Mouse (Mus musculus): Measurements from ENCODE around the gene Rnf212b. TPM values are rescaled to one million over a fixed set of nuclear protein-coding genes. Genes with fewer than 3 reads are reported as not detected.
A peak's percentile ranks its signal among the peaks of the same experiment; 100 is the strongest.

Gene Rnf212b
- polyA plus RNA-seq, 1 experiment from 2014 or later: not detected

GRCm38 (mm10) chr14:54884022-54884712 is 70.2 kb downstream of the Rnf212b start:
- no peaks in the 10 kb centered on the region for H3K9me3 ChIP-seq (ENCODE audit: control insufficient read depth, low read depth, low read length)
- H3K9ac ChIP-seq (replicated peaks; ENCODE audit: low read depth, low read length): peak overlapping the region; percentile 79
- peaks cover 16% of the 10 kb centered on the region for H3K4me1 ChIP-seq (ENCODE audit: control insufficient read depth, insufficient read depth, low read length)
- H3K36me3 ChIP-seq (ENCODE audit: control insufficient read depth, insufficient read depth, low read length): peaks cover 12% of the 10 kb centered on the region; the same call in 1 of the 2 replicates
- ATAC-seq (ENCODE audit: insufficient number of reproducible peaks, insufficient read depth, low FRiP score, low read depth): 0 out of 2 replicates have a peak, but pooled peaks have one; percentile 2
- H3K27me3 ChIP-seq (ENCODE audit: control insufficient read depth, insufficient read depth, low read length): no peaks in the 10 kb centered on the region
- WGBS: 12% methylated on average over 21 of the region's 21 CpGs
- H3K4me3 ChIP-seq (ENCODE audit: low read depth, low read length): peak overlapping the region; percentile 73
- peak overlapping the region; percentile 84 for H3K4me2 ChIP-seq (replicated peaks; ENCODE audit: low read depth, low read length)
- peak overlapping the region; percentile 97 for H3K27ac ChIP-seq (ENCODE audit: low read length)

GRCm38 (mm10) chr14:54885309-54885708 is 71.4 kb downstream of the Rnf212b start:
- WGBS: 90% methylated on average over 11 of the region's 11 CpGs
- Histone ChIP-seq H3K27ac (ENCODE audit: low read length) (no peak overlapping the region), H3K4me2 (replicated peaks; ENCODE audit: low read depth, low read length) (peak overlapping the region; percentile 12), H3K9me3 (ENCODE audit: control insufficient read depth, low read depth, low read length) (no peaks in the 10 kb centered on the region), H3K27me3 (ENCODE audit: control insufficient read depth, insufficient read depth, low read length) (no peaks in the 10 kb centered on the region), H3K36me3 (ENCODE audit: control insufficient read depth, insufficient read depth, low read length) (peaks cover 12% of the 10 kb centered on the region; the same call in 1 of the 2 replicates), H3K9ac (replicated peaks; ENCODE audit: low read depth, low read length) (no peak overlapping the region), H3K4me3 (ENCODE audit: low read depth, low read length) (no peak overlapping the region), H3K4me1 (ENCODE audit: control insufficient read depth, insufficient read depth, low read length) (peaks cover 16% of the 10 kb centered on the region)
- no peak for ATAC-seq (ENCODE audit: insufficient number of reproducible peaks, insufficient read depth, low FRiP score, low read depth)

- whole genome bisulfite sequencing: 93% methylated on average over 3 of the region's 3 CpGs
- H3K4me2 ChIP-seq (replicated peaks; ENCODE audit: low read depth, low read length): peak within 1 kb of the TSS; percentile 40
- peak within 1 kb of the TSS; percentile 95 for H3K4me3 ChIP-seq (ENCODE audit: low read depth, low read length)
- H3K36me3 ChIP-seq (ENCODE audit: control insufficient read depth, insufficient read depth, low read length): peaks cover 18% of the 10 kb centered on the region
- no peak for ATAC-seq (ENCODE audit: insufficient number of reproducible peaks, insufficient read depth, low FRiP score, low read depth)
- H3K27me3 ChIP-seq (ENCODE audit: control insufficient read depth, insufficient read depth, low read length): no peaks in the 10 kb centered on the region
- no peaks in the 10 kb centered on the region for H3K9me3 ChIP-seq (ENCODE audit: control insufficient read depth, low read depth, low read length)
- H3K27ac ChIP-seq (ENCODE audit: low read length): peak within 1 kb of the TSS; percentile 71
- 0 out of 2 replicates have a peak, but pooled peaks cover 3% of the 10 kb centered on the region for H3K4me1 ChIP-seq (ENCODE audit: control insufficient read depth, insufficient read depth, low read length)
- H3K9ac ChIP-seq (replicated peaks; ENCODE audit: low read depth, low read length): peak within 1 kb of the TSS; percentile 12
Observed at GRCm38 (mm10) chr14:54892200-54892599, 78.3 kb downstream of the Rnf212b start, which contains the start of gene Pabpn1. Gene Pabpn1 (plus strand): TSS chr14:54892500.

- H3K4me2 ChIP-seq (replicated peaks; ENCODE audit: low read depth, low read length): peak overlapping the region; percentile 40
- peak; percentile 98 for ATAC-seq (ENCODE audit: insufficient number of reproducible peaks, insufficient read depth, low FRiP score, low read depth)
- WGBS: under 1% methylated on average over 38 of the region's 38 CpGs
- peak overlapping the region; percentile 99 for H3K9ac ChIP-seq (replicated peaks; ENCODE audit: low read depth, low read length)
- no peaks in the 10 kb centered on the region for H3K9me3 ChIP-seq (ENCODE audit: control insufficient read depth, low read depth, low read length)
- peaks cover 28% of the 10 kb centered on the region for H3K36me3 ChIP-seq (ENCODE audit: control insufficient read depth, insufficient read depth, low read length)
- peak overlapping the region; percentile 95 for H3K4me3 ChIP-seq (ENCODE audit: low read depth, low read length)
- no peaks in the 10 kb centered on the region for H3K27me3 ChIP-seq (ENCODE audit: control insufficient read depth, insufficient read depth, low read length)
- H3K27ac ChIP-seq (ENCODE audit: low read length): peak overlapping the region; percentile 97
- H3K4me1 ChIP-seq (ENCODE audit: control insufficient read depth, insufficient read depth, low read length): 0 out of 2 replicates have a peak, but pooled peaks cover 6% of the 10 kb centered on the region
Observed at GRCm38 (mm10) chr14:54893651-54894181, 79.8 kb downstream of the Rnf212b start.

GRCm38 (mm10) chr14:54894296-54895151 is 80.6 kb downstream of the Rnf212b start:
- H3K4me1 ChIP-seq (ENCODE audit: control insufficient read depth, insufficient read depth, low read length): 0 out of 2 replicates have a peak, but pooled peaks cover 6% of the 10 kb centered on the region
- peaks cover 28% of the 10 kb centered on the region for H3K36me3 ChIP-seq (ENCODE audit: control insufficient read depth, insufficient read depth, low read length)
- WGBS: under 1% methylated on average over 54 of the region's 54 CpGs
- H3K4me2 ChIP-seq (replicated peaks; ENCODE audit: low read depth, low read length): peak overlapping the region; percentile 49
- no peaks in the 10 kb centered on the region for H3K27me3 ChIP-seq (ENCODE audit: control insufficient read depth, insufficient read depth, low read length)
- peak; percentile 69 for ATAC-seq (ENCODE audit: insufficient number of reproducible peaks, insufficient read depth, low FRiP score, low read depth)
- H3K9me3 ChIP-seq (ENCODE audit: control insufficient read depth, low read depth, low read length): no peaks in the 10 kb centered on the region
- peak overlapping the region; percentile 95 for H3K4me3 ChIP-seq (ENCODE audit: low read depth, low read length)
- peak overlapping the region; percentile 97 for H3K27ac ChIP-seq (ENCODE audit: low read length)
- peak overlapping the region; percentile 99 for H3K9ac ChIP-seq (replicated peaks; ENCODE audit: low read depth, low read length)

- WGBS: 51% methylated on average over 2 of the region's 2 CpGs
- Histone ChIP-seq H3K9me3 (ENCODE audit: control insufficient read depth, low read depth, low read length) (no peaks in the 10 kb centered on the region), H3K9ac (replicated peaks; ENCODE audit: low read depth, low read length) (no peak overlapping the region), H3K4me2 (replicated peaks; ENCODE audit: low read depth, low read length) (no peak overlapping the region), H3K4me3 (ENCODE audit: low read depth, low read length) (no peak overlapping the region), H3K27ac (ENCODE audit: low read length) (peak overlapping the region; percentile 15; the same call in 1 of the 2 replicates), H3K27me3 (ENCODE audit: control insufficient read depth, insufficient read depth, low read length) (no peaks in the 10 kb centered on the region), H3K4me1 (ENCODE audit: control insufficient read depth, insufficient read depth, low read length) (0 out of 2 replicates have a peak, but pooled peaks cover 6% of the 10 kb centered on the region), H3K36me3 (ENCODE audit: control insufficient read depth, insufficient read depth, low read length) (peaks cover 28% of the 10 kb centered on the region)
- ATAC-seq (ENCODE audit: insufficient number of reproducible peaks, insufficient read depth, low FRiP score, low read depth): no peak
Observed at GRCm38 (mm10) chr14:54897445-54897844, 83.5 kb downstream of the Rnf212b start.

- Histone ChIP-seq H3K9ac (replicated peaks; ENCODE audit: low read depth, low read length) (no peak overlapping the region), H3K36me3 (ENCODE audit: control insufficient read depth, insufficient read depth, low read length) (peaks cover 28% of the 10 kb centered on the region), H3K4me2 (replicated peaks; ENCODE audit: low read depth, low read length) (no peak overlapping the region), H3K4me1 (ENCODE audit: control insufficient read depth, insufficient read depth, low read length) (0 out of 2 replicates have a peak, but pooled peaks cover 6% of the 10 kb centered on the region), H3K27me3 (ENCODE audit: control insufficient read depth, insufficient read depth, low read length) (no peaks in the 10 kb centered on the region), H3K4me3 (ENCODE audit: low read depth, low read length) (no peak overlapping the region), H3K27ac (ENCODE audit: low read length) (no peak overlapping the region), H3K9me3 (ENCODE audit: control insufficient read depth, low read depth, low read length) (no peaks in the 10 kb centered on the region)
- peak; percentile 57; the same call in 1 of the 2 replicates for ATAC-seq (ENCODE audit: insufficient number of reproducible peaks, insufficient read depth, low FRiP score, low read depth)
- WGBS: 0% methylated on average over 3 of the region's 3 CpGs
Observed at GRCm38 (mm10) chr14:54900383-54900782, 86.4 kb downstream of the Rnf212b start.

- Histone ChIP-seq H3K27me3 (ENCODE audit: control insufficient read depth, insufficient read depth, low read length) (no peaks in the 10 kb centered on the region), H3K9ac (replicated peaks; ENCODE audit: low read depth, low read length) (no peak overlapping the region), H3K36me3 (ENCODE audit: control insufficient read depth, insufficient read depth, low read length) (peaks cover 25% of the 10 kb centered on the region), H3K4me1 (ENCODE audit: control insufficient read depth, insufficient read depth, low read length) (no peaks in the 10 kb centered on the region), H3K9me3 (ENCODE audit: control insufficient read depth, low read depth, low read length) (no peaks in the 10 kb centered on the region), H3K4me2 (replicated peaks; ENCODE audit: low read depth, low read length) (no peak overlapping the region), H3K4me3 (ENCODE audit: low read depth, low read length) (no peak overlapping the region), H3K27ac (ENCODE audit: low read length) (no peak overlapping the region)
- 87% methylated on average over 4 of the region's 4 CpGs for WGBS
- no peak for ATAC-seq (ENCODE audit: insufficient number of reproducible peaks, insufficient read depth, low FRiP score, low read depth)
Observed at GRCm38 (mm10) chr14:54903641-54904040, 89.7 kb downstream of the Rnf212b start.
